Mouse (Mus musculus) liver, embryonic 18 days (tissue): Measurements from ENCODE around the gene A630076J17Rik. TPM values are rescaled to one million over a fixed set of nuclear protein-coding genes. Genes with fewer than 3 reads are reported as not detected.

Source experiments
- polyA plus RNA-seq: library from polyadenylated mRNA; depleted of rRNA; stranded (reverse); fragments of >200 nt; gene quantifications from 2 replicates; pipeline ENCODE4 v1.2.3, GENCODE M21; 2012; rRNA removed

The A630076J17Rik gene
- 0.30 and 0.32 TPM in 2 replicates for polyA plus RNA-seq

DNA sequence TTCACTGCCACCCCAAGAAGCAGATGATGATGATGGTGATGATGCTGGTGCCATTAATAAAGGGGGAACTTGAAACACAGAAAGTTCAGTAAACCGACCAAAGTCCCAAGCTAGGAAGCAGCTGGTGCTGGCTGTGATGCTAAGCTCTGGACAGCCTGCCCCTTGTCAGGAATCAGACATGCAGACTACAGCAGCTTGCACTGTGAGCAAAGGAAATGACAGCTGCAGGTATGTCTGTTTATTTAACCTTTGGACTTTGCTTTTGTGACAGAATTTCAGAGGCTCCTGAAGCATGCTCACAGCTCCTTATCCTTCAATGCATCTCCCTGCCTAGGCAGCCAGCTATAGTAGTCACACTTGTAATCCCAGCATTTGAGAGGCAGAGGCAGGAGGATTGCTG is at the start of gene A630076J17Rik:
Gene A630076J17Rik (plus strand): TSS at position 88 of the 400 bp plus-strand sequence.

DNA sequence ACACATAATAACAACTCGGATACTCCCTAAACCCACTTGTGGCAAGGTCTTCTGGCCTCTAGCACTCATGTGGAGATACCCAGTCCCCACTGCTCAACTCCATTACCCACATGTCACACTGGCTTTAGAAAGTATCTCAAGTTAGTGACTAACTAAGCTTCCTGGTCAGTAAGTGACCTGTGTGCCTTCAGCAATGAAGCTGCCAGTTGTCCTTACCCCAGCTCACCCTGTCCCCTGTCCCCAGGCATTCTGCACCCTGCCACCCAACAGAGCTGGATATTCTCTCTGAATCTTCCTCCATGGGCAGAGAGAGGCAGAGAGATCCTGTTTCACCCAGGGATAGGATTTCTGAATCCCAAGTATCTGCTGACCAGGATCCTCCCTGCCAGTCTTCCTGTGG is 47.7 kb upstream of the A630076J17Rik start, which contains the start of gene Kcna10:
Gene Kcna10 (plus strand): TSS at position 301 of the 400 bp plus-strand sequence.

DNA sequence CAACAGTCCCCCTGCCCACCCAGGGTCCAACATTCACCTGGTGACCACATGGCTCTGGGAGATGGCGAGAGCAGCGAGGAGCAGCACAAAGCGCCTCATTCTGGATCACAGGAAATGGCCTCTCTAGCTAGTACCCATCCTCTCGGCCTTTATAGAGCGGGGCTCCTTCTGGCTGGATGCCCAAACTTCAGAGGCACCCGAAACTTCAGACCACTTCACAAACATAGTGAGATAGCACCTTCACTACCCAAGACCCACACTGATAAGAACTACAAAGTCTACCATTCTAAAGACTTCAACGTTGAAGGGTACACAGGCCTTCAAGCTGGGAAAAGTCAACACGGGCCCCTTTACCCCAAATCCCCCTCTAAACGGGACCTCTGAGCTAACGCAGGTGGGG is 8.8 kb upstream of the A630076J17Rik start, which contains the start of gene Cym:
Gene Cym (minus strand): TSS at position 125 of the 400 bp plus-strand sequence.

DNA sequence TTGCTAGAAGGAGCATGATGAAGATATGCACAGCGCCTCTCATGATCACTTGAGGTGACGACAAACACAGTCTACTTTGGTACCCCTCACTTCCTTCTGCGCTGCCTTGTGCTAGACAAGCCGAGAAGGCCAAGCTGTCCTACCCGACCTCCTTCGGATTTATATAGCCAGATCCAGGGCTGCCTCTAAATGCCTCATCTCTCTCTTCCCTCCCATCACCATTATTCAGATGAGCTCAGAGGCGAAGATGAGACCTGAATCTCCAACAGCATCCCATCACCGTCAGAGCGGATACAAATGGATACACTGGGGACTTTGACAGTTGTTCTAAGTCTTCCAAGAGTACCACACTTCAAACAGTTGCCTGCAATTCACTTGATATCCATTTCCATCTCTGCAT is 9.2 kb downstream of the A630076J17Rik start, which contains the start of gene Prok1:
Gene Prok1 (minus strand): TSS at position 101 of the 400 bp plus-strand sequence.

DNA sequence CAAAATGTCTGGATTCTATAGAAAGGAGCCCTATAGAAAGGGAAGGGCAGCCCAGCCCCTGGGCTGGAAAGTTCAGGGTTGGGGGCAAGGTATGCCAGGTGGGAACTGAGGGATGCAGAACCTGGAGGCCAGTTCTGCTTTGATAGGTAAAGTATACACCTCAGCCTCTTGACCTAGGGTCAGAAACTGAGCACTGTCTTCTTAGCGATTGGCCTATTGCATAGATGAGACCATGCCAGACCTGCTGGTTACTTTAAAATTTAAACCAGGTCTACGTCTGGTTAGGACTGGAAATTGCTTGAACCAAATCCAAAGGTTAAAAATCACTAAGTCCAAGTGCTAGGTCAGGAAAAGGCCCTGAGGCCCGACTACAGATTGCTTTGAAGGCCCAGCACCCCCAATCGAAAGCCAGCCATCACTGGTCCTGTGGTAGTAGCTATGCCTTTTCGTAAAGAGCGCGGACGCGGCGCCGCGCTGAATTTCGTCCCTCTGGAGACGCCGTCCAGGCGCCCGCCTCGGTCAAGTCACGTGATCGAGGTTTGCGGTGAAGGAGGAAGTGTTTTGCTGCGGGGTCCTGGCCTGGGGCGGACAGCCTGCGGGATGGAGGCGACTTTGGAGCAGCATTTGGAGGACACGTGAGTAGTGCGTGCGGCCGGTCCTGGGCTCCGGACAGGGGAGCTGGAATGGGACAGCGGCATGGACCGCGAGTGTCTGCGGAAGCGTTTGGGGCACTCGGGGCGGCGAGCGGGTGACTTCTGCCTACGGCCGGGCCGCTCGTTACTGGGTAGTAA is 48.3 kb downstream of the A630076J17Rik start, which contains the start of gene Lamtor5:
Gene Lamtor5 (plus strand): TSS at position 380 of the 791 bp plus-strand sequence.

Other genes starting within 250 kb of the A630076J17Rik start
- 0.52 and 0.71 TPM in 2 replicates for gene Kcna3, start 194.4 kb upstream of the A630076J17Rik start, polyA plus RNA-seq
- gene Kcna2, start 129.5 kb upstream of the A630076J17Rik start, polyA plus RNA-seq: 0.26 and 0.31 TPM in 2 replicates
- gene Kcna10, start 47.6 kb upstream of the A630076J17Rik start, polyA plus RNA-seq: not detected in 2 replicates
- 4.8 and 5.8 TPM in 2 replicates for gene Cym, start 8.9 kb upstream of the A630076J17Rik start, polyA plus RNA-seq
- gene Prok1, start 9.1 kb downstream of the A630076J17Rik start, polyA plus RNA-seq: 15.0 and 17.2 TPM in 2 replicates
- gene Lamtor5, start 48.2 kb downstream of the A630076J17Rik start, polyA plus RNA-seq: 49.9 and 55.9 TPM in 2 replicates
- 0.05 and 0.08 TPM in 2 replicates for gene Slc16a4, start 60.6 kb downstream of the A630076J17Rik start, polyA plus RNA-seq
- 3.2 TPM in 2 replicates for gene Rbm15, start 103.1 kb downstream of the A630076J17Rik start, polyA plus RNA-seq
- 0.01 TPM in 1 of 2 replicates, not detected in the other for gene Kcnc4, start 228.9 kb downstream of the A630076J17Rik start, polyA plus RNA-seq